Mouse (Mus musculus) gastrocnemius, postnatal 4 days (tissue): ENCODE measurements around the gene Dtnbp1. TPM values are rescaled to one million over a fixed set of nuclear protein-coding genes. Genes with fewer than 3 reads are reported as not detected.
A peak's percentile ranks its signal among the peaks of the same experiment; 100 is the strongest.

Experiments
- DNase-seq, 2 experiments: peaks; one replicate each; pipeline ENCODE4 v3.0.0; 2021 to 2022; ENCODE audit warnings: low spot score in 2 of 2, mixed read lengths in 2 of 2
- total RNA-seq, 2 experiments: library from RNA; stranded (reverse); gene quantifications; 2 replicates each; pipeline ENCODE4 v1.2.3; 2021

The Dtnbp1 gene
- total RNA-seq, 2 experiments from 2014 or later = 35.2 to 37.5 TPM

GRCm38 (mm10) chr13:44907702-44908101 is 94.2 kb downstream of the Dtnbp1 start:
- DNase-seq = peak; percentile 81 to 94

GRCm38 (mm10) chr13:44906141-44906540 is 95.8 kb downstream of the Dtnbp1 start:
- no peak for DNase-seq

GRCm38 (mm10) chr13:44904271-44904670 is 97.7 kb downstream of the Dtnbp1 start:
- DNase-seq = no peak

GRCm38 (mm10) chr13:44903416-44903815 is 98.5 kb downstream of the Dtnbp1 start:
- DNase-seq = no peak

GRCm38 (mm10) chr13:44902299-44902698 is 99.6 kb downstream of the Dtnbp1 start:
- no peak for DNase-seq

- no peak for DNase-seq
Measured at GRCm38 (mm10) chr13:44896211-44896610, 105.7 kb downstream of the Dtnbp1 start.

- no peak for DNase-seq
Measured at GRCm38 (mm10) chr13:44891813-44892730, 109.9 kb downstream of the Dtnbp1 start.

GRCm38 (mm10) chr13:44890612-44891011 is 111.3 kb downstream of the Dtnbp1 start:
- no peak for DNase-seq

- DNase-seq = no peak
Measured at GRCm38 (mm10) chr13:44886221-44886620, 115.7 kb downstream of the Dtnbp1 start.

- no peak for DNase-seq
Measured at GRCm38 (mm10) chr13:44881001-44881400, 120.9 kb downstream of the Dtnbp1 start.

- DNase-seq = no peak
Measured at GRCm38 (mm10) chr13:44876799-44877198, 125.1 kb downstream of the Dtnbp1 start.

Other genes starting within 250 kb of the Dtnbp1 start
- gene Gm9817, start 76.5 kb upstream of the Dtnbp1 start, total RNA-seq = under 1 TPM; 0.21 to 0.37 TPM